Mouse (Mus musculus): ENCODE results near the gene Ttll8.
A peak's percentile ranks its signal among the peaks of the same experiment; 100 is the strongest.

The Ttll8 gene

DNA sequence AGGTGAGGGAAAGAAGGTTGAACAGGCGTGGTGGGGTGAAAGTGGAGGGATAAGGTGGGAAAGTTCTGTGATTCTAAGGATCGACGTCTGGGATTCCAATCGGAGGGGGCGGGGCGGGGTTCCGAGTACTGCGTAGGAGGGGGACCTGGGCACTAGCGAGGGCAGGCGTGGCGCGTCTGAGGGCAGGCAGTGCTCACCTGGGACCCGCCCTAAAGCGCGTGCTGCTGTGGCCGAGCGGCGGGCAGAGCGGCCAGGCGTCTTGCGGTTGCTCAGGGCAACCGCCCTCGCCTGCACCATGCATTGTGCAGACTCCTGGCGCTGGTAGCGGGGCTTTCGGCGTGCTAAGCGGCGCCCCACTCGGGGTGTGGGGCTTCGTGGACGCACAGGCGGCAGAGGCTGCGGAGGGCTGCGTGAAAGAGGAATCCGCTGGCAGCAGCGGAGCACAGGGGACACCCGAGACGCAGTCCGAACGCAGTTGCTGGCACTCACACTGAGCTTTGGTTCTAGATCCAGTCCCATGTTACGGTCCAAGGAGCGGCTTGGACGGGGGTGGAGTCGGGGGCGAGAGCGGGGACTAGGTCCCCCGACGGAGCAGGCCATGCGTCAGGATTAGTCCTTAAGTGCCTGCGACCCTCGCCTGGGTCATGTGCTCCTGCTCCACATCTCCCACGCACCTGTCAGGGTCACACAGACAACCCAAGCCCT is at the start of gene Ttll8:
Ttll8 (minus strand) TSS at position 51 of the 705 bp plus-strand sequence.
- DNase-seq (ENCODE audit: low read depth, low spot score): peak; percentile 38

DNA sequence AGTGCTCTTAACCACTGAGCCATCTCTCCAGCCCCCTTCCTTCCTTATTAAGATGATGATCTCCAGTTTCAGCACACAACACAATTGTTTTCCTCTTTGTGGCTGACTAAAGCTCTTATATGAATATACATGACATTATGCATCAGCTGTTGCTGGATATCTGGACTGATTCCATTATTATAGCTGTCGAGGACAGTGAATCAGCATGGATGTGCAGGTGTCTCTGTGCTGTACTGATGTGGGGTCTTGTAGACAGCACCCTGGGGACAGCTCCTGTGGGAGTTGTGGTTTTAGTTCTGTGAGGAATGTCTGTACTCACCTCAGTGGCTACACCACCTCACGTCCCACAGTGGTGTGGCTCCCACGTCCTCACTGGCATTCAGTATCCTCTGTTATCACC is 47.0 kb upstream of the Ttll8 start:
- no peak for DNase-seq (ENCODE audit: low read depth, low spot score)

DNA sequence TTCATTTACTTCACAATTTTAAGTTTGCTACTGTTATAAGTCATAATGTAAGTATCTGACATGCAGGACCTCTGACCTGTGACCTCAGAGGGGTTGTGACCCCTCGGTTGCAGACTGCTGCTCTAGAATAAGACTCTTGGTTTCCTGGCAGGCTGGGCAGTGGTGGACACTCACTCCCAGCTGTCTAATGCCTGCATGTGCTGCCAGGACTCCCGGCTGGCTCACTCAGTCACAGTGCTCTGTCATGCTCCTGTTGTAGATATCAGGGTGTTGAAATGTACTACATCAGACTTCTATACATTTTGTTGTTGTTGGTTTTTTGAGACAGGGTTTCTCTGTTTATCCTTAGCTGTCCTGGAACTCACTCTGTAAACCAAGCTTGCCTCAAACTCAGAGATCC is 46.1 kb upstream of the Ttll8 start:
- no peak for DNase-seq (ENCODE audit: low read depth, low spot score)

DNA sequence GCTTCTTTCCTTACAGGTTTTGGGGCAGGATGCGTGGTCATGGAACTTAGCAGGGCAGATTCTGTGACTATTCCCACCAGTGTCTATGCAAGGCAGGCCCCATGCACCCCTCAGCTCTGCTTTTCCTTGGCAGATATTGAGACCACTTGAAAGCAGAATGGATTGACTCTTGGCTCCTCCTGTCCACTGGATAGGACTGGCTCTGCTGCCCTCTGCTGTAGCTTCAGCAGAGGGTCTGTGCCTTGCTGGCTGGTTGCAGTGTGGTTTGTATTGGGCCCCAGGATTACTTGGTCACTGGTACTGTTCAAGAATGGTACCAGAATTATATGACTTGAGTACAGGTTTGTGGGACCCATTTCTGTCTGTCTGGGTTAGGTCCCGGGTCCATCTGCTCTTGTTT is 44.9 kb upstream of the Ttll8 start:
- DNase-seq (ENCODE audit: low read depth, low spot score): no peak

DNA sequence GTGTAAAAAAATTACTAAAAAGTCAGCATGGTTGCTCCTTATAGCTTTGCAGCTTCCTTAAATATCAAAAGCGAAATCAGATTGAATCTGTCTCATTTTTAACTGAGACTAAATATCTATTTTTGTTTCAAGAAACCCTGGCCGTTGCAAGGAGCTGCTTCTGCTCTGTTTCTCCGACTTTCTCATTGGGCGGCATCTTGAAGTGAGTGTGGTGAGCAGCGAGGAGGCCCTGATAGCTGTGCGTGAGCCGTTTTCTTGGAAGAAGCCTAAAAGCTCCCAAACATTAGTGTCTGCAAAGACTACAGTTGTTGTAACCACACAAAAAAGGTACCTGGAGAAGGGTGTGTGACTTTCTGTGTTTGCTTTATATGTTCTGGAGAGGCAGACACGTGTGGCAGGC is 44.4 kb upstream of the Ttll8 start:
- no peak for DNase-seq (ENCODE audit: low read depth, low spot score)

DNA sequence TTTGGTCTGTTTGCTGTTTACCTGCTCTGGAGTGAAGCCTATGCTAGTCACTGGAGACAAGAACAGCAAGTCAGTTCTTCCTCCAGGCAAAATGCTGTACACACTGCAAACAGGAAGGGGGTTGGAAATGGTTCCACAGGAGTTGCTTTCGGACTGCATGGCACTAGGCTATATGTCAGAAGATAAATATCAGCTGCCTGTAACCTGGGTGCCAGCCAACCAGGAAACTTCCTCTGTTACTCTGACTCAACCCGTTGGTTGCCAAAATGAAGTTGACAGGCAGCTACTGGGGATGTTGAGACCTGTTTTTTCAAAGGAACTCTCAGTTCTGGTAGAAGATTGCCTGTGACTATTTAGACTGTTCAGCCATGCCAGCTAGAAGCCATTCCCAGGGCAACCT is 35.0 kb upstream of the Ttll8 start:
- no peak for DNase-seq (ENCODE audit: low read depth, low spot score)

DNA sequence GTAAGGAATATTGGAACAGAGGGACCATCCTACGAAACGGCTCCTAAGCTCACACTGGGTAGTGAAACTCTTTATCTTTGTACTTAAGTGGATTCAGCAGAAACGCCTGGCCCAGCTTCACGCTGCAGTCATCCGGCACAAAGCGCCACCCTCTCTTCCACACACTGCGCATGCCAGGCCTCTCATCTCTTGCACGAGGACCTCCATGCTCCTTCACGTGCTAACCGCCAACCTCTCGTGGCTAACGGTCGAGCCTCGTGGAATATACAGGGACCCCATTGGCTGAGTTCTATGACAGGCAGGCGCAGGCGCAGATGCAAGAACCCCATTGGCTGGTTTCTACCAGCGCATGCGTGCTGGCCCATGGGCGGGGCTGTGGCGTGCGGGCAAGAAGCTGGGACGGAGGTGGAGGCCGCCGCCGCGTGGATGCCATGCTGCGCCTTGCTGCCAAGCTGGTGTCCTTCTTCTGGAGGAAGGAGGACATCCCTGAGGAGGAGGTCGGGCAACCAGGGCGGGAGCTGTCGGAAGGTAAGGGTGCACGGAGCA is 28.4 kb upstream of the Ttll8 start, which contains the start of gene Mov10l1:
Mov10l1 (plus strand) TSS at position 376 of the 546 bp plus-strand sequence.
- DNase-seq (ENCODE audit: low read depth, low spot score): peak; percentile 85

DNA sequence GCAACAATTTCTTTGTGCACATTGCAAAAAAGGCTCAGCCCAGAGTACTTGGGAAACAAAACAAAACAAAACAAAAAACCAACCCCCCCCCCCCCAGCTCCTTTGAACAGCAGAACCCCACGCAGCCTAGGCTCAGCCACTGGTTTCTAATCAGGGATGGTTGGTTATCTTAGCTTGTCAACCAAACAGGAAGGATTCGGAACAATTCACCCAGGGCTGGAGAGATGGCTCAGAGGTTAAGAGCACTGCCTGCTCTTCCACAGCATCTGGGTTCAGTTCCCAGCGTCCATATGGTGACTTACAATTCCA is 24.9 kb upstream of the Ttll8 start:
- no peak for DNase-seq (ENCODE audit: low read depth, low spot score)

DNA sequence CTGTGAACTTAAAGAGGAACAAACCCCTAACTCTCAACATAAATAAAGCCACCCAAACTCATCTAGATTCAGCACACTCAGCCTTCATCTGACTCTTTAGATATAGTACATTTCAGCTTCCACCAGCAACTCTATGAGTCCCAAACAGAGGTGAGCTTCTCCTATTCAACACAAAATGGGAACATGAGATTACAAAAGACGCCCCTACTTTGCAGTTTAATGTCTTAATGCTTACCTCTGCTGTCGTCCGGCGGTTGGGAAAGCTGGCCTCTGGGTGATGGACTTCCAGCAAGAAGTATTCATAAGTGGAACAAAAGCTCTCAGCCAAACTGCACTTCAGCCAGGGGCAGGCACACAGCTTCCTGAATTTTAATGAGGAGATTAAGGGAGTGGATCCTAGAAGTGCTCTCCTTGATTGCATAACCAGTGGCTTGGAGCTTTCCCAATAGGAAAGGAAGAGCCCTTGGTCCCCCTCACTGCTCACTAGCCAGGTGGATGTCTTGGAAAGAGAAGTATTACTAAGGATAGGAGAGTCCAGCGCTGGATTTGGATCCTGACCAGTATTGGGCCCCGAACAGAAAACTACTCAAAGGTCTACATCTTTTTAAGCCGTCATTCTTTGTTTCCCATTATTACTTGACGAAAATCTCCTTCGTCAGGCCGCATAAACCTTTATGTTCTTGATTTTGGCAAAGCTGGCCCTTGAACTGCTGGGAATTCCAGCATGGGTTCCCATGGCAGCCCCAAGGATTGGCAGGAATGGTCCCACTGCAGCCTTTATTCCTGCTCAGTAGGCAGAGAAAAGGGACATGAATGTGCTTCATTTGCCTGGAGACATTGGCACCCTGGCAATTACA is 24.3 kb upstream of the Ttll8 start, which contains the start of gene Mlc1:
Mlc1 (minus strand) TSS at position 727 of the 857 bp plus-strand sequence.
- DNase-seq (ENCODE audit: low read depth, low spot score): no peak

DNA sequence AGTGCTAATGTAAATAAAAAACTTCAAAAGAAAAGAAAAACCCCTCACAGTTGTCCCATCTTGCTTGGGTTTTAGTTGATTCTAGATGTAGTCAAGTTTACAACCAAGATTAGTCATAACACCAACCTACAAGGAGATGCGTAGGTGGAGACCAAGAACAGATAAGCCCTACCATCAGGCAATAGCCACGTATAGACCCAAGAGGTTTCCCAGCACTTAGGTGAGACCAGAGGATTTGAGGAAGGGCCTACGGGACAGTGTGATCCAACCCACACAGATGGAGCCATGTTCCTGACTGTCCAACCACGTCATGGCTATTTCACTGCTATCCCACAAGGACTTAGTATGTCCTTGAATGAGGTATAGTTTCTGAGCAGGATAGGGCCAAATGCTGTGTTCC is 18.1 kb upstream of the Ttll8 start:
- no peak for DNase-seq (ENCODE audit: low read depth, low spot score)

DNA sequence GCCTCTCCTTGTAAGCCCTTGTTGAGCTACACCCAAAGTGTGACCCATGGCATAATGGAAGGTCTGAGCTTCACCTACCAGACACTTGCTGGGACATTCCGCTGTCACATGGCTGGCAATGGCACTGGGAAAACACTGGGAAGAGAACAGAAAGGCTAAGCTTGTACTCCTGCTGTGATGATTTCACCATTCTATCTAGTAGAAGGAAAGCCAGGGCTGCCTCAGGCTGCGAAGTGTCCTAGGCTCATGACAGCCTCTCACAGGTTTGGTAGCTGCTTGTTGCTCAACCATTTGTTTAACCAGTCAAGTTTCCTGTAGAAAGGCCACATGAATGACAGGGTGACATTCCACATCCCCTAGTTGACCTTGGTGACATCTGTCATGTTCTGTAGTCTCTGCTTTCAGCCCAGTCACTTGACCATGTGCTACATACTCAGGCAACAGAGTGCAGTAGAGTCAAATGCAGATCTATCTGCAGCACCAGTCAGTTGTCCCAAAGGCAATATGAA is 9.9 kb upstream of the Ttll8 start:
- no peak for DNase-seq (ENCODE audit: low read depth, low spot score)

DNA sequence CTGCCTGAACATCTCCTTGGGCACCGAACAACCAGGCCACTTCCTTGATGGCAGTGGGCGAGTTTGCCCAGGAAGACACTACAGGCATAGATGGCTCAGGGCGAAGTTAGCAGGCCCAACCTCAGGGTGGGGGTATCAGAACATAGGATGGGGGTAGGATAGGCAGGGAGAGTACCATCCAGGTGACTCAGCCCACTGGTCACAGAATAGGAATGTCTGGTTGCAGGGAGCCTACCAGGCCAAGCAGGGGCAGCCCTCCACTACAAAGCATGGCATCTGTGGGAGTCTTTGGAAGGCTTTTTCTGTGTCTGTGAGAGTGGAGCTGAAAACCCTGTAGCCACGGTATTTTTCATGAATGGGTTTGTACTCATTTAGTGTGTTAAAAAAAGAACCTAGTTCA is 3.3 kb upstream of the Ttll8 start:
- DNase-seq (ENCODE audit: low read depth, low spot score): no peak

DNA sequence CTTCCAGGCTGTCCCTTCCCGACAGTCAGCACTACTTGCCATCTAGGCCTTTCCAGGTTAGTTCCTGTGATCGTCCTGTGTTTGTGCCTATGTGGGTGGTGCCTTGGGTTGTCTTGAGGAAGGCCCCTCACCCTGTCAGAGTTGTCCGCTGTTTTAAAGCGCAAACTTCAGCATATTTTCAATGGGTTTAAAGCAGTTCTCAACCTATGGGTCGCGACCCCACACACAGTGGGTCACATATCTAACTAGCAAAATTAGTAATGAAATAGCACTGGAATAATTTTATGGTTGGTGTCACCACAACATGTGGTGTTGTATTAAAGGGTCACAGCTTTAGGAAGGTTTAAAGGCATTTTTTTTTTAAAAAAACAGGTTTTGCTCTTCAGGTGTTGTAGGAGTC is 1.1 kb upstream of the Ttll8 start:
- DNase-seq (ENCODE audit: low read depth, low spot score): no peak

DNA sequence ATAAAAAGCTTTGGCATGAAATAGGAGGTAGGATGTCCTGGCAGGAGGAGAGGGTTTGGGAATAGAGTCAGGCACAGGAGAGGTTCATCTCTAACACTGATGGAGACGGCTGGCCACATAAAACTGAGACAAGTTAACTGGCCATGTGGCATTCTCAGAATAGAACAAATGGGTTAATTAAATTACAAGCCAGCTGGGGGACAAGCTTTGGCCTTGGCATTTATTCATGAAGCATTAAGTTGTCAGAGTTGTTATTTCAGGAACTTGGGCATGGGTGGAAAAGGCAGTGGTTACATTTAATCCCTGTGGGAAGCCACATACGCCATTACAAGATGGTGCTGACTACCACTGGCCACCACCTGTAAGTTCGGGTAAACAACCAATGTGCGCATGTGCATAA is 3.0 kb downstream of the Ttll8 start:
- no peak for DNase-seq (ENCODE audit: low read depth, low spot score)

DNA sequence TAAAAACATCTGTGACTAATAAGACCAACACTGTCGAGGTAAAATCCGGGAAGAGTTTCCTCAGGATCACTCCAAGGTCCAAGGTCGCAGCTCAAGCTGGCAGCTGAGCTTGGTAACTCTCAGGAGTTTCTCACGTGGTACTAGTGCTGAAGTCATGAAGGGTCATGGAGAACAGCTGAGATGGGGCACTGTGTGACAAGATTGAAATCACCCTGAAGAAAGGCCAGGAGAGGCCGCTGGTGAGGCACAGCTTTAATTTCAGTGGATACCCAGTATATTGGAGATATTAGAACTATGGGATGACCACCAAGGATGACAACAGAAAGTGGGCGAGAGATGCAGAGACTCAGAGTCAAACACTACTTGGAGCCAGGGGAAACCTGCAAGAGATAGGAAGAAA is 7.4 kb downstream of the Ttll8 start:
- DNase-seq (ENCODE audit: low read depth, low spot score): no peak

DNA sequence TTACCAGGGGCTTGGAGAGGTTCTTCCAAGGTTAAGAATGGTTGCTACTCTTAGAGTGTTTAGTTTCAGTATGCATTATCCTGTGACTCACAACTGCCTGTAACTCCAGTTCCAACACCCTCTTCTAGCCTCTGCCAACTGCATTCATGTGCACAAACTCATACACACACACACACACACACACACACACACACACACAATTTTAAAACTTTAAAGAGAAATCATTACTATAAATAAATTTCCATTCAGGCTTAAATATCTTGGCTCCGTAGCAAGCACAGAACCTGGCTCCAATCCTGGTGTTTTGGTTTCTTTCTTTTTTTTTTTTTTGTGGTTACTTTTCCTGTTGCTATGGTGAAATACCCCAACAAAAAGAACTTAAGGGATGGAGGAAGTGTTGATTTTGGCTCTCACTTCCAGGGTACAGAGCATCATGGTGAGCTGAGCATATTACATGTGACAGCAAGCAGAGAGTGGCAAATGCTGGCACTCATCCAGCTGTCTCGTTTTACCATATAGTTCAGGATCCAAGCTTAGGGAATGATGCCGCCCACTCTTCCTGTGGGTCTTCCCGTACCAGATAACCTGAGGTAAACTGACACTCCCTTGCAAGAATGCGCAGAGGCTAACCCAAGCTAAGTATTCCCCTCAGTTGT is 10.2 kb downstream of the Ttll8 start:
- no peak for DNase-seq (ENCODE audit: low read depth, low spot score)

DNA sequence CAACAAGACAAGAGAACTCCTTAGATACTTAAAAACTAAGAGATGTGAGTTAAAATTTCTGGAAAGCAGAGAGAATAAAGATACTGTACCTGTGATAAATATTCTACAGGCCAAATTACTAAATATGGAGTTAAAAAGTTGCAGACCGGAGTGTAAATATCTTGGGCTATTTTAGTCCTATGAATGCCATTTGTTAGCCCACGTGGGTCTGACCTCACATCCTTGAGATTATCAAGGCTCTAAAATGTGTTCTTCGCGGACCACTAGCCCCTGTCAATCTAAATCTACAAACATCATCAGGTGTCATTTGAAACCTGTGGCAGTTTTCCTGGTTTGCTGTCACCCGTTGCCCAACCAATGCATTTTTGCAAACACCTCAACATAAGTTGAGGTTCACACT is 11.4 kb downstream of the Ttll8 start:
- no peak for DNase-seq (ENCODE audit: low read depth, low spot score)

DNA sequence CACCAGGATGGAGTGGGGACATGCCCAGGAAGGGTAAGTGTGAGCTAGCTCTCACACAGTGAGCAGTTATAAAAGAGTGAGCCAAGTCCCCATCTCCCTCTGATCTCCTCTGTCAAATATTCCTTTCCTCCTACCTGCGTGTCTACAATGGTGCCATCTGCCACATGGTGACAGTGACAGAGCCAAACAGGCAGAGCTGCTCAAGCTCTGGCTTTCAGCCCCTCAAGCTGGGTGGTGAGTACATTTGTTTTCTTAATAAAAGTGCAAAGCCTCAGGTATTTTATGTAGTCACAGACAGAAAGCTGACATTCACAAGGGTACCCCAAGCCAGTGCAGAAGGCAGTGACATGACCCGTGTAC is 16.9 kb downstream of the Ttll8 start:
- DNase-seq (ENCODE audit: low read depth, low spot score): no peak

DNA sequence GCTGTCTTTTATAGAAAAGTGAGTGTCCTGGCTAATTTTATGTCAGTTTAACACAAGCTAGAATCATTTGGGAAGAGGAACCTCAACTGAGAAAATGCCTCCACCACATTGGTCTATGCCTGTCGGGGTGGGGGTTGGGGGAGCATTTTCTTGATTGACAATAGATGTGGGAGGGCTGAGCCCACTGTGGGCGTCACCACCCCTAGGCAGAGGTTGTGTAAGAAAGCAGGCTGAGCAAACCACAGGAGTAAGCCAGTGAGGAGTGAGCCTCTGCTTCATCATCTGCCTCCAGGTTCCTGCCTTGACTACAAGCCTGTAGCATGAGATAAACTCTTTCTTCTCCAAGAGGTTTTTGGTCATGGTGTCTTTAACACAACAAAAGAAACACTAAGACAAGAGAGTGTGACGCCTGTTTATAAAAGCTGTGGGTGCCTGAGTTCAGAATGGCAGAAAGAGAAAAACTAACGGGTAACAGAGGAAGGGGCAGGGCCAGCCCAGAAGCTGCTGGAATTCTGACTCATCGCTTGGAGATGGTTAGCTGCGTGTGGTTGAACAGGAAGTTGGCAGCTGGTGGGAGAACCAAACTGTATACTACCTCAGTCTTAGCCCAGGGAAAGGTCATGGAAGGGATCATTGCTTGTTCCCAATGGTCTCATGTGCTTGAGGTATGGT is 17.5 kb downstream of the Ttll8 start:
- DNase-seq (ENCODE audit: low read depth, low spot score): peak; percentile 24

DNA sequence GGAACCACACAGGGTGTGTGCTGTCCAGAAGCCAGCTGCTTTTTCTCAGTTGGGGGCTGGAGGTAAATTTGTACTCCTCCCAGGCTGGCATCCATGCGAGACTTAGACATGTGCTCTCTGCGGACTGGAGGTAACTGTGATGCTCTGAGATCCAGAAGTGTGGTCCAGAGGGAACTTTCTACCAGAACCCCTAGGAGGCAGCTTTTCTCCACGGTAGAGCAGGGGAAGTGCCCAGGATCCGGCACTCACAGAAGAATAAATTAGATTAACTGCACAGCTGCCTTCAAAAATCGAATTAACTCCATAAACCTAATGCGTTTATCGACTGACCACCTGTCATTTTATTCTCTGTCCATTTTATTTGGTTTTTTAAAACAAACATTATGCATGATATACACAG is 20.1 kb downstream of the Ttll8 start:
- DNase-seq (ENCODE audit: low read depth, low spot score): no peak

DNA sequence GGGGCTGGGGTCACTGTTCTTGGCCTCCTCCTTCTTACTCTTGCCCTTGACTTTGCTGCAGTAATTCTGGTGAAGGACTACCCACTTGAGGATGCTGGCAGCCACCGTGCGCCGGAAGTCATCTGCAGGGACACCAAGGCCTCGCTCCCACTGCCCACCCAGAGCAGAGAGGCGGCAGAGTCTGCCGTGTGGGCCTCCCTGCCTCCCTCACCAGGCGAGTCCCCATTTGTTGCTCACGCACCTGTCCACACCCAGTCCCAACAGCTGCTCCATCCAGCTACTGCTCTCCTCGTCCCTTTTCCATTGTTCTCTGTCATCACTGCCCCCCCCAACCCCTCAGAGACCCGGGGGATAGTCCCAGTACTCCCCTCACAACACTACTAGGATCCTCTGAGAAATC is 21.6 kb downstream of the Ttll8 start:
- DNase-seq (ENCODE audit: low read depth, low spot score): no peak

DNA sequence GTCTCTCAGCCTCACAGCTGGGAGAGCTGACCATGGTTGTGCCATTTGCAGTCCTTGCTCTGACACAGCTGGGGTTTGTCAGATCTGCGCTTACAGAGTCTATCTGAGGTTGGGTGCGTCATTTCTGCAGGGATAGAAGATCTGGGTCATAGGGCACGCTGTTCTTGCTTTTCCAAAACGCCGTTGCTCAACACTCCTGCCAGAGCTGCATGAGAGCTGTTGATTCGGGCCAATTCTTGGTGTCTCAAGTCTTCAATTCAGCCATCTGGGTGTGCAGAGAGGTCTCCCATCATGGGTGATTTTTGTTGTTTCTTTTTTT is 32.3 kb downstream of the Ttll8 start:
- no peak for DNase-seq (ENCODE audit: low read depth, low spot score)
